Mouse (Mus musculus) neutrophil, adult 5-6 weeks (primary cell): Measurements from ENCODE around the gene Cbll1. TPM values are rescaled to one million over a fixed set of nuclear protein-coding genes. Genes with fewer than 3 reads are reported as not detected.
"Not testable (repeated sequence)": the region's sequence is repeated elsewhere in the genome, so short reads cannot be mapped to it uniquely, and the experiment has no call there.

ENCODE experiments used
- ATAC-seq: fragments of 151-379, 151-347 bp; 2 replicates; pipeline ENCODE4 v1.8.0; 2017; ENCODE audit warnings: mild to moderate bottlenecking, moderate TSS enrichment; ENCODE audit not compliant: insufficient number of reproducible peaks, poor library complexity, low FRiP score, severe bottlenecking; ENCODE audit errors: extremely low read depth
- total RNA-seq: library from RNA; stranded (forward); fragments of 200-1000 nt; gene quantifications from 2 replicates; pipeline ENCODE4 v1.2.3, GENCODE M21; 2017

Cbll1 gene
- total RNA-seq, 1 experiment from 2014 or later: 10.9 TPM

DNA sequence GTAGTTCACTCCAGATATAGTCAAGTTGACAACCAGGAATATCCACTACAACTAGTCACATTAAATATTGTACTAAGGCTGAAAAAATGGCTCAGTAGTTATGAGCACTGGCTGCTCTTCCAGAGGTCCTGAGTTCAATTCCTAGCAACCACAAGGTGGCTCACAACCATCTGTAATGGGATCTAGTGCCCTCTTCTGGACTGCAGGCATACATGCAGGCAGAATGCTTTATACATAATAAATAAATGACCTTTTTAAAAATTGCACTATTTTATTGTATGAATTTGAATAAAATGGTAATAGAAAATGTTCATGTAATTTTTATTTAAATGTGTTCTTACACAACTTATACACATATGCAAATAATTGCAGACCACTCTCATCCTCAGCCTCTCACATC is 3.8 kb upstream of the Cbll1 start:
- no peak for ATAC-seq

DNA sequence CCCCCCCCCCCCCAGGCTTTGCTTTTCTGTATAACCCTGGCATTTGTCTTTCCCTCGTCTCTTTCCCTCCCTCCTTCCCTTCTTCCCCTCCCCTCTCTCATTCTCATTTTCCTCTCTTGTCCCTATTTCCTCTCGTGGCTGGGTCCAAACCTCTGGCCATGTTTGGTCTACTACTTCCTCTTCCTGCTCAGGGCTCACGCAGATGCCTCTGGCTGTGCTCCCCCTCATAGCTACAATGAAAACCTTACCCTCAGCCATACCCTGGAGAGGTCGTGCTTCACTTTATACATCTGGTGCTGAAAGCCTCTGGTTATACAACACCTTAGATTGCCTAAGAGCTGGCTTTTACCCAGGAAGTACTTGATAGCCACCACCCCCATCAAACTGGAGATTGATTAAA is 1.9 kb upstream of the Cbll1 start:
- no peak for ATAC-seq

DNA sequence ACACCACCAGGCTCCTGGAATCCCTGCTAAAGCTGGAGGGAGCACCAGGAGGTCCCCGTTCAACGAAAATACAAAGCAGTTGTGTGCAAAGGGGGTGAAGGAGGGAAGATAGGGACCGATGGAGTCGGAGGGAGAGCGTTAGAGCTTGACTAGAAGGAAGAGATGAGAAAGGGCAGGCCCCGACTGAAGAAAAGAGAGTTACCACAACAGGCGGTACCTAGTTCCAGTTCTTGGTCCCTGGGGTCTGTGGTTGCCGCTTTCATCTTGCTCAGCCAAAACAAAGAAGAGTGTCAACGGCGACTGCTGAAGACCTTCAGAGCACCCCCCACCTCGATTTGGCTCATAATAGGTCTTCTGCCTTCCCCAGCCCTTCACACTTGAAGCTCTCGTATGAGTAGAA is 780 bp upstream of the Cbll1 start:
- ATAC-seq: peak; percentile 28; the same call in 1 of the 2 replicates

DNA sequence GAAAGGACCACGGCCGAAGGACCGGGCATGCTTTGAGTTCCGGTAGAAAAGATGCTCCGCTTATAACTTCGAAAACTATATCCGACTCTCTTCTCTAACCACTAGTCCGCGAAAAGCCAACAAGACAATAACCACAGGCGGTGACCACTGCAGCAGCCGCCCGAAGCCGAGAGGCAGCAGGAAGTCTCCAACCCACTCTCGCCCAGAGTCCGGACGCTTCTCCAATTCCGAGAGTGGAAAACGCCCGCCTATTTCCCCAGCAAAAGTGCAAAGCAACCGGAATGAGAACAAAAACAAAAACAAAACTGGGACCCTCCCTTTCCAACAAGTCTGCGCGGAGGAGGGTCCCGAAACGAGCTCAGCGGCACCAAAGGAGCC is 491 bp downstream of the Cbll1 start:
- no peak for ATAC-seq

DNA sequence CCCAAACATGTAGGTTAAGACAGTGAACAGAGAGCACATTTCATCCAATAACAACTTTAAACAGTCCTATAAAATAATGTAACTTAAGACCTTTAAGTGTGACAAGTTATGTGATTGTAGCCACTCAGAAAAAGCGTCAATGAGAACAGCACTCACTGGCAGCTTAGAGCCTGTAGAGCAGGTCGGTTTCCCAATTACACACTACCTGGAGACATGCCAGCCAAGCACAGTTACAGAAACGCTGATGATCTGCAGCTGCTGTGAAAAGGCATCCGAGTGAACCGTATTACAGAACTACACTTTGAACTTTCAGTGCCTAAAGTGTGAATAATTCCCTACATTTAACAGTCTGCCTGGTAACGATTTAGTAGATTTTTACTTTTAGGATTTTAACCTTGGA is 13.0 kb downstream of the Cbll1 start:
- ATAC-seq: no peak

DNA sequence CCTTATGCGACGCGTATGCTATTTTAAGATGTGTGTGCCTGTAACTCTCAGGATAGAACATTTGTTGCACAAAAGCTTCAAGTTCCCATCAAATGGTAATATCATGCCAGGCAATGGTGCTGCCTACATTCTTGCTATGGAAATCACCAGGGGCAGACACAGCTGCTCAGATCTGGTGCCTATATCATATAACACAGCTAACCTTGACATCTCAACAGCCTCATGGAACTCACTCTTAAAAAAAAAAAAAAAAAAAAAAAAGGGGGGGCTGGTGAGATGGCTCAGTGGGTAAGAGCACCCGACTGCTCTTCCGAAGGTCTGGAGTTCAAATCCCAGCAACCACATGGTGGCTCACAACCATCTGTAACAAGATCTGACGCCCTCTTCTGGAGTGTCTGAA is 21.2 kb downstream of the Cbll1 start:
- not testable (repeated sequence) for ATAC-seq

DNA sequence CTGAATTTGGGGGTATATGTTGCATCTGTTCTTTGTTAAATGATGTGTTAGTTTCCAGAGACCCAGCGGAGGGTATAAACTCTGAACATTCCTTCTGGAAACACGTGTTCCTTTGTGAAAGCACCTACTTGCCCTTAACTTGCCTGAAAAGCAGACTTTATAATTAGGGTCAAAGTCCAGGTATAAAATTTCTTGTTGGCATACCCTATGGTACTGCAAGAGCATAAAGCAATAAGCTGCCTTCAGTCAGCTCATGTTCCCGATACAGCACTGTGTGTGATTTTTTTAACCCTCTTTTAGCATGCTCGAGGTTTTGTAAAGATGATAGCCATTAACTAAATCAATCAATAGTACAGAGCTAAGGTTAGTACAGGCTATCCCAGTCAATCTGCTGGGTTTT is 36.8 kb downstream of the Cbll1 start:
- no peak for ATAC-seq

DNA sequence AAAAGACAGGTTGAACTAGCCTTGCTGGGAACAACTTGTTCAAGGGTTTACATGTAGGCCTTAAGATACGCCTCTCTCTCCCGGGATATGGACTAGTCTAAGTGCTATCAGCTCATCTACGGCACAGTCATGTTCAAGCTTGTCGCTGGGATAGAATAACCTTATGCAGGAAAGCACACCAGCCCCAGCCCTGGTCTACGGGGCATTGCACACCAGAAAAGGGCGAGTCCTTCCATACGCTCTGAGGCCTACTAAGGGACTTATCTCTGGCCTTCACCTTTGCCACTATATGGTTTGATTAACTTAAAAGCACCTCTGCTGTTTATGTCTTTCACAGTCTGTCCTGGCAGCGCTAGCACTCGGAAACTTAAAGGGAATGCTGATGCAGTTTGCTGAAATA is 38.0 kb downstream of the Cbll1 start:
- no peak for ATAC-seq

DNA sequence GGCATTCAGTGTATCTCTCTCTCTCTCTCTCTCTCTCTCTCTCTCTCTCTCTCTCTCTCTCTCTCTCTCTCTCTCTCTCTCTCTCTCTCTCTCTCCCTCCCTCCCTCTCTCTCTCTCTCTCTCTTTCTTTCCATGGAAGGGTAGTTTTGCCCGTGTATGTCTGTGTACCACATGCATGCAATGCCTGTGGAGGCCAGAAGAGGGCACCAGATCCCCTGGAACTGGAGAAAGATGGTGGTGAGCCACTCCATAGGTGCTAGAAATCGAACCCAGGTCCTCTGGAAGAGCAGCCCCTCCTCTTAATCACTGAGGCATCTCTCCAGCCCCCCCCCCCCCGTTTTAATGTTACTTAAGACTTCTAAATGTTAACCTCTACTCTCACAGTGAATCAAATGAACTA is 39.1 kb downstream of the Cbll1 start:
- not testable (repeated sequence) for ATAC-seq

DNA sequence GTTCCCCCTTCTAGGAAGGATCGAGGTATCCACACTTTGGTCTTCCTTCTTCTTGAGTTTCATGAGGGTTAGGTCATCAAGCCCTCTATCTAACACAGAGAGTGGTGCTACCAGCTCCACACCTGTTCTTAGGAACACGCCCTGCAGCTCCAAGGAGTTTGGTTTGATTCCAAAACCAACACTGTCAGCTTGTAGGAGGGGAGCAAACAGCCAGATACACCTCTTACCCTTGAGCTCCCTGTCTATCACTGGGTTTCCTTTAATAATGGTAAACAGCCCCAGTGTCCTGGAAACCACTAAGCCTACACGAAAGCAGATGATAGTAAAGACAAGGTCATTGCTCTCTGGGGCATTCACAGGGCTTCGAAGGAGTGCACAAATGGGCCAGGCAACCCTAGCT is 40.9 kb downstream of the Cbll1 start:
- no peak for ATAC-seq

DNA sequence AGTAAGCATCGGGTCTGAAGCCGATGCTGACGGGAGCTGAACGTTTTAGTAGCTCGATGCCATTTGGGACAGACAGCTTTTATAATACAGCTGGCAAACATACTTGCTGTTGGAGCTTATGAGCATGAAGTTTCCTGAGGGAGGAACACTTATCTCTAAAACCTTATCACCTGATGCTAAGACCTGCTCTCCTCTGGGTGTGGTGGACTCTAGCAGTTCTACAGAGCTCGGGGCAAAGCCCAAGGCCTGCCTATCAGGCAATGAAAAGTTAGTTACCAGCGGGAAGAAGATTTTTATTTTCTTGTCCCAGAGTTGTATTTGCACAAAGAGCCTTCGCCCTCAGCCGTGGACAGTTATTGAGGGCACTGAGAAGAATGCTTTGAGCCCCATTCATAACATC is 43.1 kb downstream of the Cbll1 start:
- no peak for ATAC-seq

DNA sequence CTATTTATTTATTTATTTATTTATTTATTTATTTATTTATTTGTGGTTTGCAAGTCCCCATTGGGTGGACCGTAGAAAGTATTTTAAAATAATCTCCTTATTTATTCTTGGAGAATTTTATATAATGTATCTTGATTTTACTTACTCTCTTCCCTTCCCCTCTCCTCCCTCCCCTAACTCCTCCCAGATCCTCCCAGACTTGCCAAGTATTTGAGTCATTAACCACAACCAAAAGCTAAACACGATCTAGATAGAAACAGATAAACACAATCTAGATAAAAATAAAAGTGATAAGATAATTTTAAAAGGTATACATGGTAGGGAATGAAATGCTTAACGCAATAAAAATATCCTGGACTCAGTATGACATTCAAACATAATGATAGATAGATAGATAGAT is 50.1 kb downstream of the Cbll1 start:
- ATAC-seq: no peak

DNA sequence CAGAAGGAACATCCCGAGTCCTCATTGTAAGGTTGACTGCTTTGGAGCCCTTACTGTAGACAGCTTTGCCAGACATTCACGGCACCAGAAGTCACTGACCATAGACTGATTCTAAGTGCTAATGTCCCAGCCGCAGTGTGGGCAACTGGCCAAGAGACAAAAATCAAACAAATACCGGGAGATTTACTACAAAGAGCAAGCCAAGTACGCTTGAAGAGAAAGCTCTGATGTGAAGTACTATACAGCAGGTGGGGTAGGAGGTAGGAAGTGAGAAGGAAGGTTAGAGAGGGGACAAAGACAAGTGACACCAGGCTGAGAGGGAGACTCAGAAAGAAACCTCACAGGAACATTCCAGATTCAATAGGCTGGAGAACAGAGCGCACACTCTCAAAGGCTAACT is 54.6 kb downstream of the Cbll1 start:
- ATAC-seq: no peak

DNA sequence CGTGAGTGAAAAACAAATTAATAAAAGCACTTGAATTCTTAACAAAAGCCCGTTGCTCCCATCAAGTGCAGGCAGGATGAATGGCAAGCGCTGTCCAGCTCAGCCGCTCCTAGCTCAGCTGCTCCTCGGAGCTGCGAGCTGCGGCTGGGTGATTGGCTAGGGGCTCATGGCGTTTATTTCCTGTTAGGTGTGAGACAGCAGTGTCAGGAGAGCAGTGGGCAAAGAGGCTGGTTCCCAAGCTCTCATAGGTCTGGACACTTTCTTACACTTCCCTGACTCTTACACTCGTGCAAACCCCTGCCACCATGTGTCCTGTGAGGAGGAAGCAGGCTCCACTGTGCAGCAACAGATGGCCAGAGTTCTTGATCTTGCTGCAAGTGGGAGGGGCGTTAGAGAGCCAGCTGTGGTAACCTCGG is 55.3 kb downstream of the Cbll1 start:
- ATAC-seq: no peak

DNA sequence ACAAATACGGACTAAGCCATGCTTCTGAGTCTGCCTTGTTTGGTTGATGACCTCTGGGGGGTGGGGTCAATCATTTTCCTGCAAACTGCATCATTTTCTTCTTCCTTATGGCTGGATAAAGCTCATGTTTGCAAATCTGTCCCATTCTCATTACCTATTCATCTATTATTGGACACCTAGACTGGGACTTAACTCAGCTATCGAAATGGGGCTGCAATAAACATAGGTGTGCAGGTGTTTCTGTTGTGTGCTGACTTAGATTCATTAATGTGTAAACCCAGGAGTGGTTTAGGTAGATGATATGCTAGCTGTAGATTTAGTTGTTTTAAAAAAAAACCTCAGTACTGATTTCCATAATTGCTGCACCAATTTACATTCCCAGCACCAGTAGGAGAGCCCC is 59.8 kb downstream of the Cbll1 start:
- ATAC-seq: no peak

DNA sequence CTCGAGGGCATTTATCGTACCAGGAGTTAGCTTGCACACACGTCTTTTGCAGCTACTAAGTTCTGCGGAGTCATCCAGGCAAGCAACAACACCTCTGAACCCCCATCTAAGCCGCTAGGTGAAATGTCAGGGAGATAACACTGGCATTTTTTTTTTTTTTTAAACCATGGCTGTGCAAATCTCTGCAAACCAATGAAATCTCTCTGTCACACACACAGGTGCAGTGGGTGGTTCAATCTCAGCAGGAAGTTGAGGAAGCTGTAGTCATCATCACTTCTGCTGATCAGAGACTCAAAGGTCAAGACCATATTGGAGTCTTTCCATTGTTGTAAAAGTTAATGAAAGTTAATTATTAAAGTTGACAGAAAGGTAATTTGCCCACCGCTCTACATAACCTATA is 61.6 kb downstream of the Cbll1 start:
- ATAC-seq: no peak

Other genes with a start within 250 kb of the Cbll1 start
- 0.23 TPM in 1 of 2 replicates, not detected in the other for gene Lamb1, start 234.4 kb downstream of the Cbll1 start, total RNA-seq
- gene Dld, start 148.2 kb downstream of the Cbll1 start, total RNA-seq: 72.1 and 87.2 TPM in 2 replicates
- gene Slc26a3, start 108.7 kb downstream of the Cbll1 start, total RNA-seq: 0.49 TPM in 1 of 2 replicates, not detected in the other
- not detected in 2 replicates for gene Slc26a4, start 60.4 kb upstream of the Cbll1 start, total RNA-seq
- gene Bcap29, start 135.0 kb upstream of the Cbll1 start, total RNA-seq: 11.3 and 12.4 TPM in 2 replicates
- 5.9 and 7.6 TPM in 2 replicates for gene Dus4l, start 155.2 kb upstream of the Cbll1 start, total RNA-seq
- 63.1 and 63.9 TPM in 2 replicates for gene Cog5, start 155.3 kb upstream of the Cbll1 start, total RNA-seq
- not detected in 2 replicates for gene Gpr22, start 214.3 kb upstream of the Cbll1 start, total RNA-seq